Mouse (Mus musculus): ENCODE results near the gene Rai1.
A peak's percentile ranks its signal among the peaks of the same experiment; 100 is the strongest.

DNA sequence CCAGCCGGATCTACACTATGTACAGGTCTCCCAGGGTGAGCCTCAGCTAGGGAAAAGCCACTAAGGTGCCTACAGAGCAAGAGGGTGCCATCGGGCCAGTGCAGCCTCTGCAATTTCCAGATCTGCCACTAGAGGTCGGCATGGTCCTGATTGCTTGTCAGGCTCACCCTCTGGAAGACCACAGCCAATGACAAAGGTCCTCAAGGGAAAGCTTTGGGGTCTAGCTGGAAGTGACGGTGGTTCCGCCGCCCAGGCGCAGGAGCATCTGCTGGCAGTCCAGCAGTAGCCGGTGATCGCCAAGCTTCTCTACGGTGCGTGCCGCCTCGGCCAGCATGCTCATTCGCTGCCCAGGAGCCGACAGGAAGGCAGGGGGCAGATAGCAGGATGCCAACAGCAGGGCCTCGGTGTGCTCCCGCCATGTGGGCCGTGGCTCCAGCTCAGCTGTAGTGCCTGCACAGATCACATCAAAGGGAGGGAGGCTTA lies 94.9 kb downstream of the Rai1 start:
- TF ChIP-seq CTCF (IDR thresholded peaks at IDR 0.05; ENCODE audit: low read depth) (peak; percentile 99), EP300 (IDR thresholded peaks at IDR 0.05; ENCODE audit: low read depth) (no peak)
